Mouse (Mus musculus): ENCODE results near the gene Alg1.
"Not testable (repeated sequence)": the region's sequence is repeated elsewhere in the genome, so short reads cannot be mapped to it uniquely, and the experiment has no call there.

The Alg1 gene

DNA sequence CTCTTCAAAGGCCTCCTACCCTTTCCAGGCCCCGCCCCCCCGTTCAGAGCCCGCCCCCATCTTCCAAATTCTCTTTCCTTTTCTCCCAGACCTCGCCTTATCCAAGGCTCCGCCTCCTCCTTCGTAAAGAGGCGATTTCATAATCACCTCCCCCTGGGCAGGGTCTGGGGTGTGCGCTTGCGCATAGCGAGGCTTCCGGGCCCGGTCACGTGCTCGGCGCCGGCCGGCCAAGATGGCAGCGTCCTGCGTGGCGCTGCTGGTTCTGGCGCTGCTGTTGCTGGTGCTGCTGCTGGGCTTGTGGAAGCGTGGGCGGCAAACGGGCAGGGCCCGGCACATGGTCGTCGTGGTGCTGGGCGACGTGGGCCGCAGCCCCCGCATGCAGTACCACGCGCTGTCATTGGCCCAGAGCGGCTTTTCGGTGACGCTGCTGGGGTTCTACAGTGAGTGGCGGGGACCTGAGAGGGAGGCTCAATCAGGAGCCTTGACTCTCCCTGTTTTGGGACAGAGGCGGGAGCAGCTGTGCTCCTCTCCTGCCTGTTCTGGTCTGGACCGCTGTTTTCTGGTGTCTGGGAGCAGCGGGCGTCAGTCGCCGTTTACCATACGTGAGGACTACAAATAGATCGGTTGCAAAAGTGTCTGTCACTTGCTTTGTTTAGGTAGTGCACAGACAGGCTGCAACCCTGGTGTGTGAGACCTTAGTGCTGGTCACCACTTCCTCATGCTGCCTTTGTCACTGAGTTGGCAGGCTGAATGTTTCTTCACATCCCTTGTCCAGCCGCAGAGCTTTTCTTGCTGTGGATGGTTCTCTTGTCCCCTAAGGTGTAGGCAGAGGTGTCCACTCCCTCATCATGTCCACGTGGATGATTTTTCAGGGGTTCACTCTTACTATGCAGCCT is at the start of gene Alg1:
Alg1 (plus strand) TSS at position 204 of the 896 bp plus-strand sequence.
- peak; percentile 81 to 87 for DNase-seq

DNA sequence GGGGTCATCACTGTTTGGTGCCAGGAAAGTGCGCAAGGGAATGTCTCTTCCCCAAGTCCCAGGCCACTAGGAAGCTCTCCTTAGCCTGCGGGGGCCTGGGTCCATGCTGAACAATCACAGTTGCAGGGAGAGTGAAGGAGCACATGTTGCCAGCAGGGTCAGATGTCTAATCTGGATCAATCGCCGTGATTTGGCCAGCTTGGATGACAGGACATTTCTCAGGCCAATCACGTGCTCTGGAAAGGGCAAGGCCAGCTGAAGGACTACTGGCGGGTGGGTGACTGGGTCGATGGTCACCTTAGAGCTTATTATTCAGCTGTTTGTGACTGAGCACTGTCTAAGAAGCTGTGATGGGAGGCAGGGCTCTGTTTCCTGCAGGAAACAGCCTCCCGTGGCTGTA is 49.3 kb upstream of the Alg1 start:
- no peak for DNase-seq

DNA sequence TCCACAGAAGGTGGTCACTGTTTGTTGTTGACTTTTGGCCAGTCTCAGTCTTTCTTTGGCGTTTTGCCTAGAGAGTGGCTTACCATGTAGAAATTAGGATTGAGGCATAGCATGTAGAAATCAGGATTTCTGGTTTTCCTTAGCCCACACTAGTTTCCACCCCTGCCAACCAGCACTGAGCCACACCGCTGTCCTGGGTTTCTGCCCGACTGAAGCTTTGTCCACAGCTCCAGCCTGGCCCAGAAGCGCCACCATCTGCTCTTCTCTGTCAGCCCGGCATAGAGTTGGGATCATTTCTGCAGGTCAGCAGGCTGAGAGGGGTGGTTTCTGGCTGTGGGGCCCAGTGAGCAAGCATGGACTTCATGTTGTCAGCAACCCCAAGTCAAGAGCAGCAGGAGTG is 48.5 kb upstream of the Alg1 start:
- DNase-seq: no peak

DNA sequence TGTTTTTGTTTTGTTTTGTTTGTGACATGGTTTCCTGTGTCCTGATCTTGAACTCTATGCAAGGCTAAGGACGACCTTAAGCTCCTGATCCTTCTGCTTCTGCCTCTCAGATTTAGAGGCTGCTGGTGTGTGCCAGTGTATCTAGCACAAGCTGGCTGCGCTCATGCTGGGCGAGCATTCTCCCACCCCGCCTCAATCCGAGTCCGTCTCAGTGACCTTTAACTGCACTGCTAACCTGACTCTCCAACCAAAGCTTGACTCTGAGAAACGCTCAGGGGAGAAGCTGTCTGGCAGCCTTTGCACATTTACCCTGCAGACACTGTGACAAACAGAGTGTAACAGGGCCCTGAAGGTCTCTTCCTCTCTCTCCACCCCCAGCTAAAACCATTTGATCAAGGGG is 47.7 kb upstream of the Alg1 start:
- DNase-seq: no peak

DNA sequence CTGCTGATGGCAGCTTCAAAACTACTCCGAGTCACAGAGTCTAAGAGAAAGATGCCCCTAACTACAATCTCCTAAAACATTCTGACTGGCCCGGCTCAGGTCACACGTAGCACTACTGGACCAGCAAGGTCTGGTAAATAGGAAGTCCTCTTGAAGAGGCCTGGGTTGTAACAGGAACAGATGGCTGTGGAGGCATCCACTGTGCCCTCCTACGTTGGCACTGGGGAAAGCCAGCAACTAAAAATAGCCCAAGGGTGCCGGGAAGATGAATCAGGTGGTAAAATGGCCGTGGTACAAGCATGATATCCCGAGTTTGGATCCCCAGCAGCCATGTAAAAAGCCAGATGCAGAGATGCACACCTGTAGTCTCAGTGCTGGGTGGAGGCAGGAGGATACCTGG is 47.2 kb upstream of the Alg1 start:
- no peak for DNase-seq

DNA sequence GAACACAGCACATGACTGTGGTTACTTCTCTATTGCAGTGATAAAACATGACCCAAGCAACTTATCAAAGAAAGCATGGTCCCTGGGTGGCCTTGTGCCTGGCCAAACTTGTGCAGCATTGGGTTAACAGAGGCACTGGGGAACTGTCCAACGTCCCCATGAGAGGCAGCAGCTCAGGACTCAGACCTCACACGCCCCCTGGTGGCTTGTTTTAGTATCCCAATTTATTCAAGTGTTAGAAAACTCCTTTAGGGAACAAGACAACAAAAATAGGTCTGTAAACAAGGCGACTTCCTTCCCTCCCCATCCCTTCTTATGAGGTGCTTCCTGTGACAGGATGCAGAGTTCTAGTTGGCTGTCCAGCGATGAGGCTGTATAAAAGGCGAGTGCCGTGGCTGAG is 38.3 kb upstream of the Alg1 start:
- DNase-seq: no peak

DNA sequence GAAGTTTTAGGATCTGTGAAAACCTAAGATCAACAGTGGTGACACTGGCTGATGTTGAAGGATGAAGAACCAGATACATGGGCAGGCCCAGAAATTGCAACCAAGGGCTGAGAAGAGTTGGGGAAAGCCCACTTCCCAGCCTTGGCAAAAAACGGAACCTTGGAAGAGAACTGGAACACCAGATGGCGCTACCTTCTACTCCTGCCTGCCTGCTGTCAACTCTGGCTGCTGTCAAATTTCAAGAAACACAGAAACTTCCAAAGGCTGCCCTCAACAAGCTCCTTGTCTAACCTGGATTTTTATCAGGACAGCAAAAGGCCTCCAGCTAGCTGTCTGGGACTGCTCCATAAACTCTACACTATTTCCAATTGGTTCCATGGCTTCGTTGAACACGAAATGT is 30.7 kb upstream of the Alg1 start:
- DNase-seq: peak in 1 of 2 experiments; percentile 12

DNA sequence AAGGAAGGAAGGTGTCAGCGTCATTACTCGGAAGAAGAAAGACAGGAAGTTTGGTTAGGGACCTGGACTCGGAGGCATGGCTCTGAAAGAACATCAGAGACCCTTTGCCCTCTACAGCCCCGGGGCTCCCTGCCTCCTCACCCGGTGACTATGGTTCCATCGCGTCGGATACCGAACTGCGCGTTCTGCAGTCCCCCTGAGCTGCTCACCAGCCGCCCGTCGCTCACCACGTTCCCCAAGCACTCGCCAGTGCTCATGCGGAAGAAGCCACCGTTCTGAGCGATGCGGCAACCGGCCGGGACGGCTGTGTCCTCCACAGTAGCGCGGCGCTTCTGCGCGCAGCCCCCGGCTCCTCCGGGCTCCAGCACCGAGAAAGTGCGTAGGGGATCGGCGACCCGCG is 30.2 kb upstream of the Alg1 start:
- peak; percentile 17 to 24 for DNase-seq

DNA sequence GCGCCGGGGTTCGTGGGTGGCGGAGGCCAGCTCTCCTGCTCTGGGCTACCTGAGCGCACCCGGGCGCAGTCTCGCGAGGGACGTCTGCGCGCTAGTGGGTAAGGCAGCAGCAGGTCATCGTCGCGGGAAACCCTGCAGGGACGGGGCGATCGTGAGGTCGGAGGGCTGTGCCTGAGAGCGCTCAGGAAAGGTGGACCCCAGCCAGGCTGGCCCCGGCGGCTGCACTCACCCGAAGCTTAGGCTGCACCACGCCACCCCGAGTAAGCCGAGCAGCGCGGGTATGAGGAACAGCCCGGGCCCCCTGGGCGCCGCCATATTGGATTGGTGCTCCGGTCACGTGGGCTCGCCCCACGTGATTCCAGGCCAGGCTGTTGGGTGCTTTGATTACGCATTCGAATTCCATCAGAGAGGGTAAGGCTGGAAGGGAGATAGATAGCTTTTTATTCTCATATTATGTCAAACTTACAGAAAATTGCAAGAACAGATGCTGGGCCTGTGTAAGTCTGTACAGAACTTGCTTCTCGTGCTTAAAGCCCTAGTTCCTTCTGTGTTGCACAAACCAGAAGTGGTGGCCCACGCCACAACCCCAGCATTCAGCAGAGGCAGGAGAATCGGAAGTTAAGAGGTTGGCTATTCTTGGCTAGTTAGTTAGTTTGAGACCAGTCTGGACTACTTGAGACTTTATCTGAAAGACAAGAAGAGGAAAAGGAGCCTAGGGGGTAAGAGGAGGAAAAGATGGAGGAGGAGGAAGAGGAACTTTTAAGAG is 29.6 kb upstream of the Alg1 start, which contains the start of gene Nagpa:
Nagpa (minus strand) TSS at position 345 of the 766 bp plus-strand sequence.
- DNase-seq: peak; percentile 54 to 65

DNA sequence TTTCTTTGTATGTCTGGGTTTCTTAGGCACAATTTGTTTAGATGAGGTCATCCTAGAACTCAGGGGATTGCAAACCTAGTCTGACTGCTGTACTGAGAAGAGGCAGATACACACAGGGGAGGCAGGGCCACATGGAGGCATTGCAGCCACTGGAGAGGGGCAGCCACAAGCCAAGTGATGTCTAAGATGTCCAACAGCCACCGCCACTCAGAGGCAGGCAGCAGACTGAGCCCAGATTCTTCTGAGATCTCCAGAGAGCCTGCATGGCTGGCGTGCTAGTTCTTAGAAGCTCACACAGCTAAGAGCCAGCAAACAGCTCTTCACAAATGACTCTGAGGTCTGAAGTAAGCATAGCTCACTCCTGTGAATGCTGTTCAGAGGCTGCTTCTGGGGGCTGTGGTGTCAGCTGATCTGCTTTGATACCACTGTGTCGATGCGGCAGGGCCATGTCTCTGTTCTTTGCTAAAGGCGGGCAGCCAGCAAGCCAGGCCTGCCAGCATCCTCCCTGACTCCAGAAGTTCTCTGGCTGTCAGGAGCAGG is 27.9 kb upstream of the Alg1 start:
- no peak for DNase-seq

DNA sequence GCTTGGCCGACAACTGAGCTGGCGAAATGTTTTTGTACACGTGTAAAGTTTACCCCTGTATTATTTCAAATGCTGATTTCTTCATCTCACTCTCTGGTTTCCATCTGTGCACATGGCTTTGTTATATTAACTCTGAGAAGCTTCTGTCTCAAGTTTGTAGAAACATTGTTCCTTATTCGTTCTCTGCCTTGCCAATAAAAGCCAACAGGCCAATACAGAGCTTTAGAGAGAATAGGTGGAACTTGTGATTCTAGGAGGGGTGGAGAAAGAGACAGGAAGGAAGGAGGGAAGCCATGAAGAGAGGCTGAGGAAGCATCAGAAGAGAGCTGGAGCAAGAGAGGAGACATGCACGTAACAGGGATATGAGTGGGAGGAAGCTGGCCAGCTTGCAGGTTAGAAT is 27.4 kb upstream of the Alg1 start:
- no peak for DNase-seq

DNA sequence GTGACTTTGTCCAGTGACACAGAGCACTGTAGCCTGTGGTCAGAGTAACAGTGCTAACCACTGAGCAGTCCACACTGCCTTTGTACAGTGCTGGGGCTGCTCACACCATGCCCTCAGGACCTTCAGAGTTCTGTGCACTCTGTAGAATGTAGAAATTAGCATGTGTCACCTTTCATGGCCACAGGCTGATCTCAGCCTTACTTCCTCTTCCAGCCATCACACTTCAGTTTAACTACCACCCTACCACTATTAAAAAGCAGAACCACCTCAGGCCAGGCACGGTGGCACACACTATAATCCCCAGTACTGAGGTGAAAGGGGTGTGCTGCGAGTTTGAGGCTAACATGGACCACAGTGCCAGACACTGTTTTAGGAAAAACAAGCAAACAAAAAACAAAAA is 23.1 kb upstream of the Alg1 start:
- no peak for DNase-seq

DNA sequence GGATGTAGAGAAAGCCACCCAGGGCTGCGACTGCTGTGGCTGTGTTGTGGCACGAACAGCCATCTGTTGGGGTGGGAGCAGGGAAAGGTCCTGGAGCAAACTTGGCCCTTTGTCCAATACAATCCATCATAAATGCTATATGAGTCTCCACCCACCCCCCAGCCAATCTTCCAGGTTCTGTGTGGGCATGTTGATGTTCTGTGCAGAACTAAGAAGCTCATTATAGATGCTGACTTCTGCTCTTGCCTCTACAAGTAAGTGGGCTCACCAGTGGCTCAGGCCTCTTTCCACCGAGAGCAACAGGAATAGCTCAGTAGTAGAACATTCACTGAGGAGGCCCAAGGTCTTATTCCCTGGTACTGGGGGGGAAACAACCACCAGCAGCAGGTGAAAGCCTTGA is 21.3 kb upstream of the Alg1 start:
- no peak for DNase-seq

DNA sequence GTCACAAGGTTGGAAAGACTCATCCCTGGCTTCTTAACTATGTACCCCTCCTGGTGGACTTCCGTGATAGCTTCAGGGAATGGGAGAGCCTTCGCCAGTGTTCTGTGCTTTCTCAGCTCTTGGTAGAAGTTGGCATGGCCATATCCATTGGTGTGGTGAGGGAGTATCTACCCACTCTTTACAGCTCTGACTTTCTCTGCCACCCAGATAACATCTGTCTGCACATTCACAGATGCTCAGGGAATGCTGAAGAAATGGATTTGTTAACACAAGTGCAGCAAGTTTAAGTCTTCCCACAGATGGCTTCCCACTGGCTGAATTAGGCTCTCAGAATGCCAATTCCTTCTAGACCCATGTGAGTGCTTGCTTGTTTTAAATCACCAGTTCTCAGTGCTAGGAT is 19.3 kb upstream of the Alg1 start:
- no peak for DNase-seq

DNA sequence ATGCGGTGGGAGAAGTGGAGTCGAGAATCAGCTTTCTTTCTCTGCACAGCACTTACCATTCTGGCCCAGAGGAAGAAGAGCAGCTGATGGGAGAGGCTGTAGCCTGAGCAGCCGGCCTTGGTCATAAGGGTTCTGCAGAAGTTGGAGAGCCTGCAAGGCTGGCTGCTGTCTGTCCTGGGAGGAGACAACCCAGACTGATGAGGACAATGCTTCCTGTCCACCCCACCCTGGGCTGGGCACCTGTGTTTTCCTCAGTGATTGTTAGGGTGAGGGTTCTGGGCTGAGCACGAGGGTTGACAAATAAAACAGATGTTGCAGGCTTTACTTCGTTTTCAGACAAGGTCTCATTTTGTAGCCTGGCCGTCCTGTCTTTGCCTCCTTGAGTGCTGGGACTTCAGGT is 16.7 kb upstream of the Alg1 start:
- no peak for DNase-seq

DNA sequence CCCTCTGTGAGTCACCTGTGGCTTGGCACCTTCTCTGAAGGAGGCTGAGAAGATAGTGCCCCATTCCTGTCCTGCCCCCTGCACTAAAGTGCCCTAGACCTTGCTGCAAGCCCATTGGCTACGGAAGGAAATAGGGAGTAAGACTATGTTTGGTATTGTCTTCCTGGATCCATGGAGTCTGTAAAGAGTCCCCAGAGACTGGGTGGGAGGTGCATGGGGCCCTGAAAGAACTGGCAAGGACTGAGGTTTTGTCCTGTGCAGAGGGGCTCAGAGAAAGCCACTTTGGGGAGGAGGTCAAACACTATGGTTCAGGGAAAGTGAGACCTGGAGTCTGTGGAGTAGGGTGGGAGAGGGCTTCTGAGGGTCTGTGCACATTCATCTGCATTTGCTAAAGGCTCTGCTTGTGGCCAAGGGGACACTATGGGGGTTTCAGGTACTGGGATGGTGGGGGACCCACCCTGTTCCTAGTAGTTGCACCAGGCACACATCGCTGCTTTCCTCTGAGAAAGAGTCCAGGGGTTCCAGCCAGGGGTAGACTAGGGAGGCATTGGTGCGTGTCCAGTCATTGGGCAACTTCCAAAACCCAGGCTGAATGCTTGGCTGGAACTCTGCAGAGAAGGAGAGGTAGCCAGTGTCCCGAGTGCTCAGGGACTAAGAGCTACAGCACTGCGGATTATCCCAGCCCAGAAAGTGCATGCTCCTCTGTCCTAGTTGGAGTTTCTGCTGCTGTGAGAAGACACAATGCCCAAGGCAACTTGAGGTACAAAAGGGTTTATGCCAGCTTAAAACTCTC is 15.9 kb upstream of the Alg1 start:
- DNase-seq: no peak

DNA sequence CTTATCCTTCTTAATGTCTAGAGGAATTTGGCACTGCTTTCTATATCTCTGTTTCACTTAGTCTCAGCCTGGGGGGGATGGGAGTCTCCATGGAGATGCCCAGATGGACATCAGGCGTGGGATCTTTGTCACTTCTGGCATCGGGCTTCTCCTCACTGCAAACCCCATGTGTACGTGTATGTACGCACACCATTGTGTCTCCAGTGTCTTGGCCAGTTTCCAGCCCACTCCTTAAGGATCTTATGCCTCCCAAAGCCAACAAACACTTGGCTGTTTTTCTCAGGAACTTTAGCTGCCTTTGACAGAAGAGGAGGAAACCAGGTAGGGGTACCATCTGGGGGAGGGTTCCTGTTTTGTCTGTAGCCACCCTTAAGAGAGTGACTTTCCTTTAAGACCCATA is 12.0 kb upstream of the Alg1 start:
- no peak for DNase-seq

DNA sequence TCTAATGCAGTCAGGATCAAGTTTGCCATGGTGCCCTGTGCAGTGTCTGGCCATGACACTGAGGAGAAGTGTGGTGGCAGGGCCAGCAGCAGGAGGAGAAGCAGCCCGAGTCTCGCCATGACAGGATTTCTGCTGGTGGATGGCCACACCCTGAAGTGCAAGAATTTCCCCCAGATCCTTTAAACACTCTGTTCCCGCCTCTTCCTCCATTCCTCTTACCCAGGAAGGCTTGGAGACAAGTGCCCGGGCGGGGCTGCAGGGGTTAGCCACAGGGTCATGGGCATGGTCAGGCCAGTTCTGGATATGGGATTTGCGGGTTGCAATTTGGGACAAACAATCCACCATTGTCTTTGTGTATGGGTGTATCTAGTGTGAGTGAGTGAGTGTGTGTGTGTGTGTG is 11.3 kb upstream of the Alg1 start, which contains the start of gene AU021092:
AU021092 (minus strand) TSS at position 160 of the 400 bp plus-strand sequence.
- DNase-seq: no peak

DNA sequence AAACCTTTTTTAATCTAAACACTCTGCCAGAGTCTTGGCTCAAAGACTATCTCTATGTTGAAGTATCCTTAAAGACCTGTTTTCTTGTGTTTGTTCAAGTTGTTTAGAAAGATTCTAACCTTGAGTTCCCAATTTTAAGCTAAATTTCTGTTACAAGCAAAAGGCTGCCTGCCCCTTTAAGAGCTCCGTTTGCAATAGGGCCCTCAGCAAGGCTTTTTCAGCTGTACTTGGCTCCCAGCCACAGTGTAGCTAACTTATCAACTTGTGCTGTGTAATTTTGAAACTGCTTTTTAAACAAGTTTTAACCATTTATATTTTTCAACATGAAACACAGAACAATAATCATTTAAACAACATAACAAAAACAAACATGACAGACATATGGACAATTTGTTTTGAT is 6.9 kb upstream of the Alg1 start:
- not testable (repeated sequence) for DNase-seq

DNA sequence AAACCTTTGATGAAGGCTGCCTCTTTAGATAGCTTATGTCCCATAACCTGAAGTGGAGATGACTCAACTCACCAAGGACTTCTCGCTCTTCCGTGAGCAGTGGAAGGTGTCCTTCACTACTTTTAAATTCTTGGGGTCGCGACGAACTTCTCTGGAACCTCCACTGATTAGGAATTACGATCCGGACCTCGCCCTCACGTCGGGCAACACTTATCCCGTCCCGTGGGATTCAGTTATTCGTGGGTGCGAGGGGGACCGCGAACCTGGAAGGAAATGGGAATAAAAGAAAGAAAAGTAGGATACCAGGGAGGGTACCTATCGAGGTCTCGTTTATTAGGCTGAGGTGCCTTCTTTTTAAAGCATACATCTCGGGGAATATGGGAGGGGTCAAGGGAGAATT is 5.9 kb upstream of the Alg1 start:
- DNase-seq: not testable (repeated sequence)

DNA sequence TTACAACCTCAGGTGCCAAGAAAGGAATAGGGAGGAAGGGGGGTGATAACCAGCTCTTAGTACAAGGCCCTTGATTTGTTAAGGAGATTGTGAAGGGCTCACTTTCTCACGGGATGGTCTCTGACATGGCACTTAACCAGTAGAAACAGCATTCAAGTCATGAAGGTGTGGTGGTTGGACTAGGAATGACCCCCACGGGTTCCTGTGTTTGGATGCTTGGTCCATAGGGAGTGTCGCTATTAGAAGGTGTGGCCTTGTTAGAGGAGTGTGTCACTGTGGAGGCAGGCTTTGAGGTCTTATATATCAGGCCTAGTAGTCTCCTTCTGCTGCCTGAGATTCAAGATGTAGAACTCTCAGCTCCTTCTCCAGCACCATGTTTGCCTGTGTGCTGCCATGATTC is 5.3 kb upstream of the Alg1 start:
- not testable (repeated sequence) for DNase-seq

DNA sequence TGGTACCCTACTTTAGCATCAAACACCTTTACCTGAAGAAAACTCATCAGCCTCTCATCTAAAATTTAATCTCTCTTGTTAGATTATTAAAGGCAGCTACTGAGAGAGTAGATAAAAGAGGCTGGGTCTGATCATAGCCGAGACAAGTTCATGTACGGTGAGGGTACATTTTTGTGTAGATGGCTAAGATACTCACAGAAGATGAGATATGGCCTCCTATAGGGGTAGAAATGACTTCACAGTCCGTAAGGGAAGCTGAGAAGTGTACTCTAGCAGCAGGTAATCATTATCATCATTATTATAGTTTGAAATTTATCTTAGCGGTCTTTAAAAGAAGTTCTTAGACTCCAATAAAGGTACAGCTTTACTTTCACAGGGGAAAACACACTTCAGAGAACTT is 439 bp upstream of the Alg1 start:
- no peak for DNase-seq

DNA sequence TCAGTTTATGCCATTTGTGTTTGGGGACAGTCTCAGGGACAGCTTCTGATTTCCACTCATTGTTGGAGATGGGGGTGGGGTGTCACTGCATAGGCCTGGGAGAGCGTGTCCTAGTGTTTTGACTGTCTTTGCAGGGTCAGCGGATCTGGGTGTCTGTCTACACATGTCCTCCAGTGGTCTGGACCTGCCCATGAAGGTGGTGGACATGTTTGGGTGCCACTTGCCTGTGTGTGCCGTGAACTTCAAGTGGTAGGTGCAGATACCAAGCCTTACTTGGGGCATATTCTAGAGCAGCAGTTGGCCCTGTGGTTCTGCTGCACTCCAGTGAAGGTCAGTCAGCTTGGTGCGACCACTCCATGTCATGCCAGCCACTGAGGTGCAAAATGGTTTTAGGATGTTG is 8.9 kb downstream of the Alg1 start:
- no peak for DNase-seq
